Mouse (Mus musculus) embryo, embryonic 11 days (tissue): ENCODE measurements around the gene Sbds.

Experiments used
- DNase-seq: peaks from one replicate; pipeline ENCODE4 v3.0.0-alpha.2; 2015

Sbds gene

GRCm38 (mm10) chr5:130197454-130197853 lies 57.9 kb downstream of the Sbds start:
- DNase-seq: no peak

GRCm38 (mm10) chr5:130196307-130196706 lies 59.0 kb downstream of the Sbds start:
- no peak for DNase-seq
